24 mouse cellular contexts compared by ENCODE assay signal in genomic region chr16:24172065-24172464, GRCm38 (mm10).
DNase-seq lines count a peak whose midpoint lies in the region; ATAC-seq lines count a peak whose summit lies in the region.
"Had no signal": no experiment of that assay in that cellular context is flagged by ENCODE, and none has a peak within 500 bp of the region (broad histone marks: within the 10 kb centered on the region; RNA-seq: fewer than 3 reads in every experiment).

No protein-coding gene starts in this region.

- WGBS in midbrain, embryonic 13.5 days, result 59% methylated on average over 5 of the region's 5 CpGs
- 81% methylated on average over 5 of the region's 5 CpGs for WGBS in midbrain, embryonic 11.5 days
- WGBS in forebrain, embryonic 12.5 days, result 63% methylated on average over 5 of the region's 5 CpGs

- H3K27ac ChIP-seq in midbrain, embryonic 13.5 days, result no peak overlapping the region
- H3K27ac ChIP-seq in midbrain, embryonic 11.5 days (ENCODE audit: low read depth, low read length), result no peak overlapping the region
- H3K27ac ChIP-seq in forebrain, embryonic 12.5 days, result no peak overlapping the region
- H3K27ac ChIP-seq: heart, embryonic 13.5 days; intestine, embryonic 15.5 days; kidney, embryonic 15.5 days; limb, embryonic 13.5 days; liver, embryonic 14.5 days; lung, embryonic 15.5 days; stomach, postnatal 0 days had no signal

- no peak overlapping the region for H3K4me2 ChIP-seq in midbrain, embryonic 13.5 days (replicated peaks)
- no peak overlapping the region for H3K4me2 ChIP-seq in midbrain, embryonic 11.5 days
- no peak overlapping the region for H3K4me2 ChIP-seq in forebrain, embryonic 12.5 days
- H3K4me2 ChIP-seq: heart, embryonic 13.5 days; intestine, embryonic 15.5 days; kidney, embryonic 15.5 days; limb, embryonic 13.5 days; lung, embryonic 15.5 days had no signal

- no peak for DNase-seq in midbrain, embryonic 11.5 days (ENCODE audit: low spot score, missing footprints)
- DNase-seq in adrenal gland, adult 8-10 months, result no peak
- no peak for DNase-seq in left cerebral cortex, postnatal 14 days (ENCODE audit: low spot score in 2 of 2)
- DNase-seq: cerebellum, adult 9-10 months; gastrocnemius, postnatal 10 days; heart, adult 18-20 months; heart, postnatal 36 days; kidney, postnatal 4 days; layer of hippocampus, adult 9-11 months; lung, postnatal 4 days; right cerebral cortex, postnatal 25 days had no signal

- no peaks in the 10 kb centered on the region for H3K27me3 ChIP-seq in midbrain, embryonic 13.5 days
- H3K27me3 ChIP-seq in midbrain, embryonic 11.5 days (ENCODE audit: control insufficient read depth, insufficient read depth, low read length), result no peaks in the 10 kb centered on the region
- no peaks in the 10 kb centered on the region for H3K27me3 ChIP-seq in forebrain, embryonic 12.5 days
- H3K27me3 ChIP-seq: intestine, embryonic 15.5 days; kidney, embryonic 15.5 days; limb, embryonic 13.5 days; lung, embryonic 15.5 days had no signal

- H3K4me1 ChIP-seq in midbrain, embryonic 13.5 days (replicated peaks), result no peaks in the 10 kb centered on the region
- no peaks in the 10 kb centered on the region for H3K4me1 ChIP-seq in midbrain, embryonic 11.5 days (ENCODE audit: control insufficient read depth, insufficient read depth, low read length)
- H3K4me1 ChIP-seq in forebrain, embryonic 12.5 days, result no peaks in the 10 kb centered on the region
- H3K4me1 ChIP-seq: intestine, embryonic 15.5 days; lung, embryonic 15.5 days had no signal

- ATAC-seq in midbrain, embryonic 13.5 days, result peak; percentile 80
- no peak for ATAC-seq in midbrain, embryonic 11.5 days (ENCODE audit: low FRiP score)
- peak; percentile 40 for ATAC-seq in CD4-positive, CD25-positive, alpha-beta regulatory T cell, adult 4 months
- ATAC-seq in forebrain, embryonic 12.5 days (ENCODE audit: low FRiP score), result peak; percentile 58
- ATAC-seq in inflammation-experienced regulatory T-cells, adult 6 months, result peak; percentile 31
- ATAC-seq in monocyte, adult 5-6 weeks (replicated peaks; ENCODE audit: insufficient number of reproducible peaks, low FRiP score, low TSS enrichment, poor library complexity, severe bottlenecking), result no peak
- ATAC-seq: intestine, embryonic 15.5 days had no signal

- H3K9ac ChIP-seq in midbrain, embryonic 13.5 days (replicated peaks), result no peak overlapping the region
- no peak overlapping the region for H3K9ac ChIP-seq in midbrain, embryonic 11.5 days (ENCODE audit: low read length)
- no peak overlapping the region for H3K9ac ChIP-seq in forebrain, embryonic 12.5 days
- H3K9ac ChIP-seq: heart, embryonic 13.5 days; intestine, embryonic 15.5 days; kidney, embryonic 15.5 days; limb, embryonic 13.5 days; liver, embryonic 14.5 days; lung, embryonic 15.5 days had no signal

- H3K9me3 ChIP-seq in midbrain, embryonic 13.5 days, result no peaks in the 10 kb centered on the region
- H3K9me3 ChIP-seq in midbrain, embryonic 11.5 days (ENCODE audit: control insufficient read depth, low read length), result no peaks in the 10 kb centered on the region
- no peaks in the 10 kb centered on the region for H3K9me3 ChIP-seq in forebrain, embryonic 12.5 days
- H3K9me3 ChIP-seq: heart, embryonic 13.5 days; intestine, embryonic 15.5 days; kidney, embryonic 15.5 days; limb, embryonic 13.5 days; lung, embryonic 15.5 days had no signal

- no peaks in the 10 kb centered on the region for H3K36me3 ChIP-seq in midbrain, embryonic 13.5 days
- H3K36me3 ChIP-seq in midbrain, embryonic 11.5 days (ENCODE audit: control insufficient read depth, insufficient read depth, low read length), result no peaks in the 10 kb centered on the region
- no peaks in the 10 kb centered on the region for H3K36me3 ChIP-seq in forebrain, embryonic 12.5 days (replicated peaks)
- H3K36me3 ChIP-seq: heart, embryonic 13.5 days; intestine, embryonic 15.5 days; kidney, embryonic 15.5 days; limb, embryonic 13.5 days; lung, embryonic 15.5 days had no signal

- no peak overlapping the region for H3K4me3 ChIP-seq in midbrain, embryonic 13.5 days (replicated peaks)
- no peak overlapping the region for H3K4me3 ChIP-seq in midbrain, embryonic 11.5 days (ENCODE audit: low read depth, low read length)
- H3K4me3 ChIP-seq in forebrain, embryonic 12.5 days (replicated peaks), result no peak overlapping the region
- H3K4me3 ChIP-seq: erythroblast, embryonic 14.5 days; heart, embryonic 13.5 days; intestine, embryonic 15.5 days; kidney, embryonic 15.5 days; limb, embryonic 13.5 days; lung, embryonic 15.5 days had no signal

- intact Hi-C loops in left cerebral cortex, postnatal 14 days (cut with DNase I), result no loop called here

Comparison
In these comparisons a context has a peak if more than half of its experiments do, and no peak if none do; other contexts are left out.
1. ATAC-seq: peak in midbrain, embryonic 13.5 days (single experiment), CD4-positive, CD25-positive, alpha-beta regulatory T cell, adult 4 months (single experiment), forebrain, embryonic 12.5 days (single experiment) and inflammation-experienced regulatory T-cells, adult 6 months (single experiment); none in midbrain, embryonic 11.5 days (single experiment) and monocyte, adult 5-6 weeks (single experiment).